Mouse (Mus musculus) cerebral cortex, adult 2 months (tissue): Measurements from ENCODE around the gene Tgm1.

Source experiments
- WGBS: fragments of 180-500 bp; shearing (Covaris S2); methylation state at CpG from one replicate; pipeline ENCODE4 v1.1.7; 2018; 5-methylcytosine and 5-hydroxymethylcytosine counted together

Gene Tgm1

DNA sequence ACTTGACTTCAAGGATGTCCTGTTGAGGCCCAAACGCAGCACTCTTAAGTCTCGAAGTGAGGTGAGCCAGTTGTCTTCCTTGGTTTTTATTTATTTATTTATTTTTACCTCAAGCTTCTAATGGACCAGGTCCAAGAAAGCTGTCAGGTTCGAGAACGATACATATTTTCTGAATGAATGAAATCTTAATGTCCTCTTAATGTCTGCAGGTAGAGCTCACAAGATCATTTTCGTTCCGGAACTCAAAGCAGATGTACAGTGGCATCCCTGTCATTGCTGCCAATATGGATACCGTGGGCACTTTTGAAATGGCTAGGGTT is 41.0 kb downstream of the Tgm1 start:
- 75% methylated on average over 7 of the region's 7 CpGs for WGBS

DNA sequence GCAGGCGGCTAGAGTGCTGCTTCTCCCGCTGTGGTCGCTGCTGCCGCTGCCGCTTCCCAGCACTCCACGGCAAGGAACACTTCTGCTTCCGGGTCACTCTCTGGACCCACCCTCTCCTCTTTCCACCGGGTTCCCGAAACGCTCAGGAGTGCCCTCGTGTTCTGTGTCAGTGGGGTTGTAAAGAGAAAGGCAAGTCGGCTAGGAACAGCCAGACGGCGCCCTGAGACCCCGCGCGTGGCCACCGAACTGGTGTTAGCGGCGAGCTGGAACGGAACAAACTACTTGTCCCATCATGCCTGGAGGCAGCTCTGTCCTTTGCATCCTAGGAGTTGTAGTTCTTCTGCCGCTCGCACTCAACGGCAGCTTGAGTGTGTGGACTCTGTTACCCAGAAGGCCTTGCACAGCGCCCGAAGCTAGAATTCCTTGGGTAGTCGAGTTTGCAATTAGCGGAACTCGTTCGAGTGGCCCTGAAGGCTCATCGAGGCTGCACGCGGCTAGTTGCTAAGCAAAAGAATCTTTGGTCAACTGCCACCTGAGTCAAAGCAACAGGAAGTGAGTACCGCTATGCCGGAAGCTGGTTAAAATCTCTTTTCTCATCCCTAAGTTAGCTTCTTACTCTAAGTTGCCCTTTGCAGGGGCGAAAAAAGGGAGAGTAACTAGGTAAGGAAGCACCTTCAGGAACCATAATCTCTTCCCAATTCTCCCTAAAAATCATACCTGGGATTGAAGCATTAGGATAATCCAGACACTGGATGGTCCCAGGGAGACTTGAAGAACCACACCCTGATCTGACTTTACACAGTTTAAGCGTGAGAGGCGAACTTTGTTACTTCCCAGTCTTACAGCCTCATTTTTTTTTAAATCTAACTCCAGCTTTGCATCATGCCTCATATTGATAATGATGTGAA is 41.6 kb downstream of the Tgm1 start, which contains the start of the genes Gmpr2 and Nedd8:
TSS of gene Gmpr2 (plus strand) at position 109 of the 908 bp plus-strand sequence.
TSS of gene Nedd8 (minus strand) at position 292 of the 908 bp plus-strand sequence.
- WGBS, result 1% methylated on average over 38 of the region's 38 CpGs

DNA sequence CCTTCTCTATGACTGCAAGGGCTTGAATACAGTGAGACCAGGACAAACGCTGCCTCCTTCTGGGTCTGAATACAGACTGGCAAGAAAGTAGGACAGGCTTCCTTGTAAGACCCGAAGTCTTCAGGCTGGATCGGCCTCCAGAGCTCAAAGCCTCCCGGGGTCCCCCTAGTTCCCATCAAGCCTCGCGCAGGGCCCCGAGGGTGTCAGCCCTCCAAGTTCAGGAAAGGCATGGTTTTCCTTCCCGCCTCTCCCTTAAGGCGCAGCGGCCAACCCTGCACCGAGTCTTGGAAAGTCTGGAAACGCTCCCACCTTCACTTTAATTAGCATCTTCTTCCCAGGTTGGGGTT is 42.3 kb downstream of the Tgm1 start:
- under 1% methylated on average over 12 of the region's 12 CpGs for WGBS

DNA sequence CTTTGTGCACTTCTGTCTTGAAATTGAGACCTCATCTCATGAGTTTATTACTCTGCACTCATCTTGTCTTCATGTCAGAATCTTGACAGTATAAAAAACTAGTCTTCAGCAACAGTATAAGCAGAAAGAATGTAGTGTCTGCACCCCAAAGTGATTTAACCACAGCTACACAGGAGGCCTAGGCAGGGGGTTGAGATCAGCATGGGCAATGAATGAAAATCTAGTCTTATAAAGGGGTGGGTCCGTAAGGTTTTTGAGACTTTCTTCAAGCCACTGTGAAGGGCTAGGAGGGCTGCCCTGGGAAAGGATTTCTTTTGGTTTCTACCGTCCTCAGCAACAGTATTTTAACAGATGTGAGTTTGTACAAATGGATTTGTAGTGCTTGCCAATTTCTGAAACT is 53.1 kb downstream of the Tgm1 start:
- 33% methylated on average over 2 of the region's 2 CpGs for WGBS

DNA sequence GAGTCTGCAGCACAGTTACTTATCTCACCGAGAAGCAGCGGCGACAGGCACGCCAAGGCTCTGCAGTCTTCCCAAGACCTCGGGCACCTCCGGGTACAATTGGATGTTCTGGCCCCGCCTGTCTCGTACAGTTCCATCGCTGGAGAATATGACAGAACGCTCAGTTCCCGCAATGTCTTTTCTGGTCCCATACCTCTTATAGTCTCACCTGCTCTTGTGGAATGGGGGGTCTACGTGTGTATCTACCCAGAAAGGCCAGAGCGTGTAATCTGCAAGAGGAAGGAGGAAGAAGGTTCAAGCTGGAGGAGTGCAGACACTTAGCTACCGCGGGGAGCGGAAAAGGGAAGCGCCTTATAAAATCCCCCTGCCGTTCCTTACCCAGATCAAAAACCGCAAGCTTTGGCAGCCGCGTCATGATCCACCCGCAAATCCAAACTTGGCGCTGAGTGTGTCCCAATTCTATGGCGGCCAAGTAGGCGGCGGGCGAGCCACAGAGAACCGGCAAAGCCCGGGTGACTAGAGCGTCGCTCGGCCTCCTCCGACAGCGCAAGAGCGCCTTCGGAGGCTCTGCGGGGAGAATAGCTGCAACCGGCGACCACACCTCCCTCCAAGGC is 53.7 kb downstream of the Tgm1 start, which contains the start of gene Mdp1:
TSS of gene Mdp1 (minus strand) at position 549 of the 614 bp plus-strand sequence.
- under 1% methylated on average over 39 of the region's 39 CpGs for WGBS

DNA sequence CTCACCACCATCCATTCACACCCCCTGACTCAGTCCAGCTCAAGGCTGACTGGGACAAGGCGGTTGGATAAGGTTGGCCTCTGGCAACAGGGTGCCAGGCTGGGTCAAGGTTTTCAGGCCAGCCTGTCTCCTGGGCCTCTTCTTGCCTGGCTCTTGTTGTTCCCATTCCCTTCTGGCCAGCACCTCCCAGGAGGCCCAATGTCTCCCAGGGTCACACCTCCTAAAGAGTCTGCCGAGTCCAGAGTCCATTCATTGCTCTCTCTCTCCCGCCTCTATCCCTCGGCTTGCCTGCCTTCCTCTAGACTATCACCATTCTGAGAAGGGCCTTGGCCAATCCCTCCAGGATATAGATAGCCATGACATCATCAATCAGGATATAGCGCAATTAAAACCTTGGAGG is 55.7 kb downstream of the Tgm1 start:
- WGBS, result 93% methylated on average over 5 of the region's 5 CpGs

DNA sequence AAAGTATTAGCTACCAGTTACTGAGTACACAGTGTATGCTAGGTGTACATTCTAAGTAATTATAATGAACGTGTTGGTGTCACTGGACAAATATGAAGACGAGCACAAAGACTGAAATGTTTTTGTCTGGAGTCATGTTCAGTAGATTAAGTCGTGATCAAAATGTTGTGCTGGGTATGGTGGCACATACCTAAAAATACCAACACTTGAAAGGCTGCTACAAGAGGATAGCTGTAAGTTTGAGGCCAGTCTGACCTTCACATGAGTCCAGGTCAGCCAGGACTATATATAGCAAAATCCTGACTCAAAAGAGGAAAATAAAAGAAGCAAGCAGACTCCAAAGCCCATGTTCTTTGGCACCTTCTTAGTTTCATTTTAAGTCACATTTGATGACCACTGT is 56.8 kb downstream of the Tgm1 start:
- WGBS, result 90% methylated on average over 3 of the region's 3 CpGs

DNA sequence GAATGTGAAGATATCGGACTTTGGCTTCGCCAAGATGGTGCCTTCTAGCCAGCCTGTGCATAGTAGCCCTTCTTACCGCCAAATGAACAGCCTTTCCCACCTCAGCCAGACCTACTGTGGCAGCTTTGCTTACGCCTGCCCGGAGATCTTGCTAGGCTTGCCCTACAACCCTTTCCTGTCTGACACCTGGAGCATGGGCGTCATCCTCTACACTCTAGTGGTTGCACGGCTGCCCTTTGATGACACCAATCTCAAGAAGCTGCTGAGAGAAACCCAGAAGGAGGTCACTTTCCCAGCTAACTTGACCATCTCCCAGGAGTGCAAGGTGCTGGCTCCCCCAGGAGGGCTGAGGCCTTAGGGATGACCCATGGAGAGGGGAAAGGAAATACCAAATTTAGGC is 62.2 kb downstream of the Tgm1 start:
- WGBS, result 95% methylated on average over 7 of the region's 7 CpGs
